Mouse (Mus musculus): Measurements from ENCODE around the gene Cdh20. TPM values are rescaled to one million over a fixed set of nuclear protein-coding genes. Genes with fewer than 3 reads are reported as not detected.

The Cdh20 gene
- polyA plus RNA-seq, 1 experiment from 2014 or later: 1.8 TPM

DNA sequence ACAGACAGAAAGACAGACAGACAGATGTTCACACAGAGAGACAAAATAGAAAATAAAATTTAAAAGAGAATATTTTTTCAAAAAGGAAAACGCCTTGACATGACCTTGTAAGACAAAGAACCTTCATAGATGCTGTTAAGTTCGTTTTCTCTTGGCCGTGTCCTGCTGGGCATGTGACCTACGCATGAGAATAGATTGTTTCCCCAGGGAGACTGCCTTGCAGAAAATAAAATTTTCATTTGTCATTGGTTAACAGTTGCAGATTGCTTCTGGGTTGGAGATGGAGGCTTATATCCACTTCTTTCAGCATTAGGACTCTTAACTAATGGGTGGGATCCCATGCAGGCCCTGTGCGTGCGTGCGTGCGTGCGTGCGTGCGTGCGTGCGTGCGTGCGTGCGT, 219.2 kb downstream of the Cdh20 start:
- Histone ChIP-seq H3K27me3 (replicated peaks; ENCODE audit: control insufficient read depth, insufficient read depth, low read length) (no peaks in the 10 kb centered on the region), H3K4me3 (replicated peaks; ENCODE audit: low read length) (no peak overlapping the region), H3K9me3 (ENCODE audit: control insufficient read depth, low read length) (no peaks in the 10 kb centered on the region), H3K36me3 (ENCODE audit: control insufficient read depth, insufficient read depth) (no peaks in the 10 kb centered on the region), H3K27ac (ENCODE audit: low read length) (no peak overlapping the region), H3K4me2 (ENCODE audit: low read length) (no peak overlapping the region), H3K9ac (replicated peaks; ENCODE audit: low read depth, low read length) (no peak overlapping the region), H3K4me1 (replicated peaks; ENCODE audit: control insufficient read depth, insufficient read depth, low read length) (no peaks in the 10 kb centered on the region)
- 88% methylated on average over 16 of the region's 16 CpGs for WGBS
- ATAC-seq: no peak

DNA sequence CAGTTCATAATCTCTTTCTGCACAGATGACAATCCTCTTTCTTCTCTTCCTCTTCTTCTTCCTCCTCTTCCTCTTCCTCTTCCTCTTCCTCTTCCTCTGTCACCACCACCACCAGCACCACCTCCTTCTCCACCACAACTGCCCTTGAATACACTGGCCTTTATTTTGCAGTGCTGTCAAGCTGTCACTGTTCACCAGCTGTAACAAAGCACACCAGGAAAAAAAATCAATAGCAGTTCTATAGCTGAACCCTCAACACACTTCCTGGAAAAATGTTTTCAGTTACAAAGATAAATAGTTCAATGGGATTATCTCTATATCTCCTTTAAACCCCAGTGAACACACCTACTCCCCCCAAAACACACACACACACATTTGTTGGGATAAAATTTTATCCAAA, 224.1 kb downstream of the Cdh20 start:
- Histone ChIP-seq H3K4me2 (ENCODE audit: low read length) (no peak overlapping the region), H3K27me3 (replicated peaks; ENCODE audit: control insufficient read depth, insufficient read depth, low read length) (no peaks in the 10 kb centered on the region), H3K4me3 (replicated peaks; ENCODE audit: low read length) (no peak overlapping the region), H3K9ac (replicated peaks; ENCODE audit: low read depth, low read length) (no peak overlapping the region), H3K4me1 (replicated peaks; ENCODE audit: control insufficient read depth, insufficient read depth, low read length) (peaks cover 7% of the 10 kb centered on the region), H3K9me3 (ENCODE audit: control insufficient read depth, low read length) (no peaks in the 10 kb centered on the region), H3K36me3 (ENCODE audit: control insufficient read depth, insufficient read depth) (no peaks in the 10 kb centered on the region), H3K27ac (ENCODE audit: low read length) (no peak overlapping the region)
- ATAC-seq: no peak

DNA sequence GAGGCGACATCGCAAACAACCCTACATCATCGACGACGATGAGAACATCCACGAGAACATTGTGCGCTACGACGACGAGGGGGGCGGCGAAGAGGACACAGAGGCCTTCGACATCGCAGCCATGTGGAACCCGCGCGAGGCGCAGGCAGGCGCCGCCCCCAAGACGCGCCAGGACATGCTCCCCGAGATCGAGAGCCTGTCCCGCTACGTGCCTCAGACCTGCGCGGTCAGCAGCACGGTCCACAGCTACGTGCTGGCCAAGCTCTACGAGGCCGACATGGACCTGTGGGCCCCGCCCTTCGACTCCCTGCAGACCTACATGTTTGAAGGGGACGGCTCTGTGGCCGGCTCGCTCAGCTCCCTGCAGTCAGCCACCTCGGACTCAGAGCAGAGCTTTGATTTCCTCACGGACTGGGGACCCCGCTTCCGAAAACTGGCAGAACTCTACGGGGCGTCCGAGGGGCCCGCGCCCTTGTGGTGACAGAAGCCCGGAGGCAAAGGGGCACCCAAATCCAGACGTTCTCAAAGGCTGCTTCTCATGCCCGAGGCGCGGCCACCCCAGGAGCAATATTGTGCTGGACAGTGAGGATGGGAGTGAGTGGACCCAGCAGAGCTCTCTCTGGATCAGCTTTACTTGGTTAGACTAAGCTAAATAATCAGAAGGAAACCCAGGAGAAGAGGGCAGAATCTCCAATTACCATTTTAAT, 225.7 kb downstream of the Cdh20 start:
- Histone ChIP-seq H3K9me3 (ENCODE audit: control insufficient read depth, low read length) (no peaks in the 10 kb centered on the region), H3K9ac (replicated peaks; ENCODE audit: low read depth, low read length) (peak overlapping the region; percentile 68), H3K4me1 (replicated peaks; ENCODE audit: control insufficient read depth, insufficient read depth, low read length) (peaks cover 7% of the 10 kb centered on the region), H3K36me3 (ENCODE audit: control insufficient read depth, insufficient read depth) (no peaks in the 10 kb centered on the region), H3K27ac (ENCODE audit: low read length) (no peak overlapping the region), H3K4me3 (replicated peaks; ENCODE audit: low read length) (peak overlapping the region; percentile 49), H3K27me3 (replicated peaks; ENCODE audit: control insufficient read depth, insufficient read depth, low read length) (no peaks in the 10 kb centered on the region), H3K4me2 (ENCODE audit: low read length) (peak overlapping the region; percentile 88)
- peak; percentile 84 for ATAC-seq
- WGBS: 21% methylated on average over 51 of the region's 51 CpGs

DNA sequence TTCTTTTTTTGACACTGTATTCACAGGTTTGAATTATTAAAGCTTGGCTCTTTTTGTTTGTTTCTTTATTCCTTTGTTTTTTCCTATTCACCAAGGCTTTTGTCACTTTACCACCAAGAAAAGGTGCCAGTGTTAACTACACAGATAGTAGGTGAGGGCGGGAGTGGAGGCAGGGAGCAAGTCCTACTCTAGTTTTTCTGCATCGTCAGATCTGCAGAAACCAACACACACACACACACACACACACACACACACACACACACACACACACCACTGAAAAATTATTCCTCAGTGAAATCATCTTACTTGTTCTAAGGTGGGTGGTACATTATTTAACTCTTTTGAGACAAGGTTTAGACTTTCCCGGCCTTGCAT, 226.3 kb downstream of the Cdh20 start:
- Histone ChIP-seq H3K9ac (replicated peaks; ENCODE audit: low read depth, low read length) (no peak overlapping the region), H3K9me3 (ENCODE audit: control insufficient read depth, low read length) (no peaks in the 10 kb centered on the region), H3K27ac (ENCODE audit: low read length) (no peak overlapping the region), H3K4me1 (replicated peaks; ENCODE audit: control insufficient read depth, insufficient read depth, low read length) (peaks cover 7% of the 10 kb centered on the region), H3K4me2 (ENCODE audit: low read length) (no peak overlapping the region), H3K4me3 (replicated peaks; ENCODE audit: low read length) (no peak overlapping the region), H3K27me3 (replicated peaks; ENCODE audit: control insufficient read depth, insufficient read depth, low read length) (no peaks in the 10 kb centered on the region), H3K36me3 (ENCODE audit: control insufficient read depth, insufficient read depth) (no peaks in the 10 kb centered on the region)
- ATAC-seq: 0 out of 2 replicates have a peak, but pooled peaks have one; percentile 34
- WGBS: 62% methylated on average over 3 of the region's 3 CpGs

DNA sequence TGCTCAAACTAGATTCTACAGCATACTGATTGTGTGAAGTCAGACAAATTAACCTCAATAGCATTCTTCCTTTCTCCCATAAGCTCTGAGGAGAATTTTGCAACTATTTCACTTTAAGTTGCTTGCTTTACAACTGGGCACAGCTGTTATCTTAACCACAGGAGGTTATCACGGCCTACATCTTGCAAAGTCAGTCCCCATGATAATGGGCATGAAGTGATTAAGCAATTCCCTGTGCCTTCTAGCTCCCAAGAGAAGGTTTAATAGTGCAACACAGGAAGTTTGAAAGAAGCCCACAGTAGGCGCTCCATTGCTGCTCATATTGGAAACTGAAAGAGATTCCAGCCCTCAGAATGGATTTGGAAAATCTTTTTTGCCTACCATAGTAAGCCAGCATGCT, 229.5 kb downstream of the Cdh20 start:
- H3K9me3 ChIP-seq (ENCODE audit: control insufficient read depth, low read length): no peaks in the 10 kb centered on the region
- peaks cover 7% of the 10 kb centered on the region for H3K4me1 ChIP-seq (replicated peaks; ENCODE audit: control insufficient read depth, insufficient read depth, low read length)
- WGBS: 79% methylated on average over 2 of the region's 2 CpGs
- no peak overlapping the region for H3K4me2 ChIP-seq (ENCODE audit: low read length)
- no peak overlapping the region for H3K27ac ChIP-seq (ENCODE audit: low read length)
- no peaks in the 10 kb centered on the region for H3K27me3 ChIP-seq (replicated peaks; ENCODE audit: control insufficient read depth, insufficient read depth, low read length)
- no peaks in the 10 kb centered on the region for H3K36me3 ChIP-seq (ENCODE audit: control insufficient read depth, insufficient read depth)
- no peak overlapping the region for H3K4me3 ChIP-seq (replicated peaks; ENCODE audit: low read length)
- H3K9ac ChIP-seq (replicated peaks; ENCODE audit: low read depth, low read length): no peak overlapping the region
- no peak for ATAC-seq

DNA sequence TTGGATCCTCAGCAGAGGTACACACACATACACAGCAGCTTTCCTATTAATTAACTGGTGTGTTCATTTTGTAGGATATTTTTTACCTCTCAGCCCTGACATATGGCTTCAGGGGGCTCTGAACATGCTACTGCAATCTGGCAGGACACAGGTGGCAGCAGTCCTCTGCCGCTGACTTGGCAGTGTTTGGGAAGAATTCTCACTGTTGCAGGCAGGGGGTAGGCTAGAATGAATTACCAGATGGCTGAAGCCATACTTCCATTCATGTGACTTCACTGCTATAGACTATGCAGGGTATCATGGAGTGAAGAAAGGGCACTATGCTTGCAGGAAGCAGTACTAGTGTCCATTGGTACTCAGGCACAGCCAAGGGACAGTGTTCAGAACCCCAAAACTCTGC, 233.8 kb downstream of the Cdh20 start:
- Histone ChIP-seq H3K4me1 (replicated peaks; ENCODE audit: control insufficient read depth, insufficient read depth, low read length) (no peaks in the 10 kb centered on the region), H3K4me2 (ENCODE audit: low read length) (no peak overlapping the region), H3K36me3 (ENCODE audit: control insufficient read depth, insufficient read depth) (no peaks in the 10 kb centered on the region), H3K27ac (ENCODE audit: low read length) (no peak overlapping the region), H3K9me3 (ENCODE audit: control insufficient read depth, low read length) (no peaks in the 10 kb centered on the region), H3K27me3 (replicated peaks; ENCODE audit: control insufficient read depth, insufficient read depth, low read length) (no peaks in the 10 kb centered on the region), H3K9ac (replicated peaks; ENCODE audit: low read depth, low read length) (no peak overlapping the region), H3K4me3 (replicated peaks; ENCODE audit: low read length) (no peak overlapping the region)
- WGBS: 37% methylated on average over 1 of the region's 1 CpGs
- peak; percentile 74 for ATAC-seq

DNA sequence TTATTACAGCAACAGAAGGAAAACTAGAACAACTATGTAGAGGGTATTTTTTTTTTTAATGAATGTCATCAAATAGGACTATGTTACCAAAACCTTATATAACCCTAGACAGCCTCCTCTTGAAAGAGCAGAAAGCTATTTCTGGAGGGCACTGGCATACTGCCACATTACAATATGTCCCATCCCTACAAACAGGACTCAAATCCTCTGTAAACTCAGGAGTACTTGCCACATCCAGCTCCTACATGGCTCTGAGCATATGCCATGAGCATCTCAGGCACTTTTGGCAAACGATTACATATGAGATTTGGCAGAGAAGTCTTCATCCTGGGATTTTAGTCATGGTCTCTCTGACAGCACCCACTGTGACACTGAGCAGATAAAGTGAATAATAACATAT, 235.5 kb downstream of the Cdh20 start:
- H3K27me3 ChIP-seq (replicated peaks; ENCODE audit: control insufficient read depth, insufficient read depth, low read length): no peaks in the 10 kb centered on the region
- H3K4me3 ChIP-seq (replicated peaks; ENCODE audit: low read length): no peak overlapping the region
- H3K9ac ChIP-seq (replicated peaks; ENCODE audit: low read depth, low read length): no peak overlapping the region
- H3K9me3 ChIP-seq (ENCODE audit: control insufficient read depth, low read length): no peaks in the 10 kb centered on the region
- 79% methylated on average over 1 of the region's 1 CpGs for WGBS
- H3K27ac ChIP-seq (ENCODE audit: low read length): no peak overlapping the region
- H3K4me1 ChIP-seq (replicated peaks; ENCODE audit: control insufficient read depth, insufficient read depth, low read length): no peaks in the 10 kb centered on the region
- no peak for ATAC-seq
- H3K4me2 ChIP-seq (ENCODE audit: low read length): no peak overlapping the region
- H3K36me3 ChIP-seq (ENCODE audit: control insufficient read depth, insufficient read depth): no peaks in the 10 kb centered on the region

DNA sequence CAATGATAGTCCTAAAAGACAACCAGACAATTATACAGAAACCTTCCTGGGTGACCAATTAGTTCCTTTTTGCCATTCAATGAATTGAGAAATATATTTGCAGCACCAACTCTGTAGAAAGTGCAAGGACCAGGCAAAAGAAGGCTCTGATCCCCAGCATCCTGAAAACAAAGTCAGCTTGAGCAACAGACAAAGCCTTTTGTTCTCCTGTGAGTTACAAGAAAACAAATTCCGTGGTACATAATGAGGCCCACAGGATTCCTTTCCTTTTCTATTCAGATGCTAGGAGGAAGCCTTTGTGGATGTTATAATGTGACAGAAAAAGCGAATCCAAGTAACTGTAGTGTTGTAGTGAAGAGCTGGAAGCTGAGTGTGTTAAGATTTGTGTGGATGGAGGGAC, 244.3 kb downstream of the Cdh20 start:
- no peaks in the 10 kb centered on the region for H3K27me3 ChIP-seq (replicated peaks; ENCODE audit: control insufficient read depth, insufficient read depth, low read length)
- 2% methylated on average over 2 of the region's 2 CpGs for WGBS
- H3K4me1 ChIP-seq (replicated peaks; ENCODE audit: control insufficient read depth, insufficient read depth, low read length): no peaks in the 10 kb centered on the region
- no peak overlapping the region for H3K4me2 ChIP-seq (ENCODE audit: low read length)
- no peak overlapping the region for H3K4me3 ChIP-seq (replicated peaks; ENCODE audit: low read length)
- no peaks in the 10 kb centered on the region for H3K36me3 ChIP-seq (ENCODE audit: control insufficient read depth, insufficient read depth)
- H3K9me3 ChIP-seq (ENCODE audit: control insufficient read depth, low read length): no peaks in the 10 kb centered on the region
- H3K9ac ChIP-seq (replicated peaks; ENCODE audit: low read depth, low read length): no peak overlapping the region
- H3K27ac ChIP-seq (ENCODE audit: low read length): no peak overlapping the region
- no peak for ATAC-seq

DNA sequence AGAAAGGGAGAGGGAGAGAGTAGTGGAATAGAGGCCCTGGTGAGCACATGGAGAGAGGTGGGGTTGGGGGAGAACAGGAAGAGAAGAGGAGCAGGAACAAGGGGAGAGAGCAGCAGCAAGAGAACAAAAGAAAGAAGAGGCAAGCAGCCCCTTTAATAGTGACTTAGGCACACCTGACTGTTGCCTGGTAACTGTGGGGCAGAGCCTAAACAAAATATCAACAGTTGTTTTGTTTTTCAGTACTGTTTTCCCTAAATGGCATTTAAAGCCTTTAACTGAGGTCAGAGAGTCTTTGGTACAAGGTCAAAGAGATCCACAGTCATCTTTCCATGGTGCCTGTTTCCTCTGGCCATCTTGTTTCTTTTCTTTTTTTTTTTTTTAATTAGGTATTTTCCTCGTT, 245.0 kb downstream of the Cdh20 start:
- WGBS: no CpG with 5 or more reads among the region's 1 CpGs
- Histone ChIP-seq H3K27me3 (replicated peaks; ENCODE audit: control insufficient read depth, insufficient read depth, low read length) (no peaks in the 10 kb centered on the region), H3K9me3 (ENCODE audit: control insufficient read depth, low read length) (no peaks in the 10 kb centered on the region), H3K27ac (ENCODE audit: low read length) (no peak overlapping the region), H3K36me3 (ENCODE audit: control insufficient read depth, insufficient read depth) (no peaks in the 10 kb centered on the region), H3K4me1 (replicated peaks; ENCODE audit: control insufficient read depth, insufficient read depth, low read length) (no peaks in the 10 kb centered on the region), H3K9ac (replicated peaks; ENCODE audit: low read depth, low read length) (no peak overlapping the region), H3K4me2 (ENCODE audit: low read length) (no peak overlapping the region), H3K4me3 (replicated peaks; ENCODE audit: low read length) (no peak overlapping the region)
- no peak for ATAC-seq

DNA sequence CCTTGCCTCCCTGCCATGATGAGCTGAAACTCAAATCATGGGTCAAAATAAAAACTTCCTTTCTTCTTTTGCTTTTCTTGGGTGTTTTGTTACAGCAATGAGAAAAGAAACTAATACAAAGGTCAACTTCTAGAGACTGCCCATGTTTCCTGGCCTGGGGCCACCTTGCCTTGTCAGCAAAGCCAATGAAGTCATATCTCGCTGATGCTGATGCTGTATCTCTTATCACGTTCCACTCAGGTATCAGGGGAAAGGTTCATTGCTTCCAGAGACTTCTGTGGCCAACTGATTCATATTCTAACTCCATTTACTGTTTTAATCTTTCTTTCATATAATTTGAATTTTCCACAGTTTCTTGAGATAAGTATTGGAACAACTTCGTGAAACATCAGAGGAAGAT, 273.3 kb downstream of the Cdh20 start:
- no peaks in the 10 kb centered on the region for H3K27me3 ChIP-seq (replicated peaks; ENCODE audit: control insufficient read depth, insufficient read depth, low read length)
- H3K4me1 ChIP-seq (replicated peaks; ENCODE audit: control insufficient read depth, insufficient read depth, low read length): no peaks in the 10 kb centered on the region
- ATAC-seq: no peak
- H3K4me3 ChIP-seq (replicated peaks; ENCODE audit: low read length): no peak overlapping the region
- H3K27ac ChIP-seq (ENCODE audit: low read length): no peak overlapping the region
- H3K4me2 ChIP-seq (ENCODE audit: low read length): no peak overlapping the region
- H3K9ac ChIP-seq (replicated peaks; ENCODE audit: low read depth, low read length): no peak overlapping the region
- H3K36me3 ChIP-seq (ENCODE audit: control insufficient read depth, insufficient read depth): no peaks in the 10 kb centered on the region
- no peaks in the 10 kb centered on the region for H3K9me3 ChIP-seq (ENCODE audit: control insufficient read depth, low read length)
- 90% methylated on average over 3 of the region's 3 CpGs for whole genome bisulfite sequencing
